Mouse (Mus musculus) small intestine, adult 2 months (tissue): ENCODE results near the gene Gm20388.

Source experiments
- CTCF ChIP-seq: fragments of 200-500 bp; IDR thresholded peaks from 2 replicates; pipeline ENCODE4 v1.5.1; 2012; ENCODE audit warnings: low read depth, mild to moderate bottlenecking, control low read depth, inconsistent platforms, low read length, moderate library complexity, mixed read lengths; ENCODE audit not compliant: insufficient replicate concordance, insufficient read length; ENCODE audit errors: extremely low read depth
- POLR2A ChIP-seq: fragments of 200-500 bp; IDR thresholded peaks from 2 replicates; pipeline ENCODE4 v1.6.1; 2012; ENCODE audit warnings: low read depth, mild to moderate bottlenecking, control low read depth, inconsistent platforms, low read length, moderate library complexity

DNA sequence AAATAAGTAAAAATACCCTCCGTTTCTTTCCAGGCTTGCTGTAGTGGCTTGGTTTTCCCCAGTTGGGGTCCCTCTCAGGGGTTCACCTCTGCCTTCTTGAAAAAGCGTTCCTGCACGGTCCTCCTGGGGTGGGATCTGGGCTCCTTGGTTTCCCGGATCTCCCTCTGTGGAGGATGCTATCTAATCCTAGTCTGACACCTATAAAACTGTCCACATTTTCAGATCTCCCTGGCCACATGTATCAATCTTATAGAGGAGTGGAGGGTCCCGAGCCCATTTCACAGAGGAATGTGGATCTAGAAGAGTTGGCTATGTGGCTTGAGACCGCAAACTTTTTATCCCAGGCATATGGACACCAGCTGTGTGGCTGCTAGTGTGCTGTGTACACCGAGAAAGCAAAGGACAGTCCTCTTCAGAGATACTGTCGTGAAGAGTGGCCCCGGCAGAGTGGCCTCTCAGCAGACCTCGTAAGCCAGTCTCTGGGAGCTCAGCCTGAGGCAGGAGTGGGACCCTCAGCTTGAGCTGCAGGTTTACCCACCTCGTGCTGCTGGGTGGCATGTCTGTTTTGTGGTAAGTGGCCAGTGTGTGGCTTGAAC is 2768.8 kb downstream of the Gm20388 start:
- TF ChIP-seq POLR2A (no peak), CTCF (no peak)
